ENCODE assay signal across 12 mouse cellular contexts in the genomic region with DNA sequence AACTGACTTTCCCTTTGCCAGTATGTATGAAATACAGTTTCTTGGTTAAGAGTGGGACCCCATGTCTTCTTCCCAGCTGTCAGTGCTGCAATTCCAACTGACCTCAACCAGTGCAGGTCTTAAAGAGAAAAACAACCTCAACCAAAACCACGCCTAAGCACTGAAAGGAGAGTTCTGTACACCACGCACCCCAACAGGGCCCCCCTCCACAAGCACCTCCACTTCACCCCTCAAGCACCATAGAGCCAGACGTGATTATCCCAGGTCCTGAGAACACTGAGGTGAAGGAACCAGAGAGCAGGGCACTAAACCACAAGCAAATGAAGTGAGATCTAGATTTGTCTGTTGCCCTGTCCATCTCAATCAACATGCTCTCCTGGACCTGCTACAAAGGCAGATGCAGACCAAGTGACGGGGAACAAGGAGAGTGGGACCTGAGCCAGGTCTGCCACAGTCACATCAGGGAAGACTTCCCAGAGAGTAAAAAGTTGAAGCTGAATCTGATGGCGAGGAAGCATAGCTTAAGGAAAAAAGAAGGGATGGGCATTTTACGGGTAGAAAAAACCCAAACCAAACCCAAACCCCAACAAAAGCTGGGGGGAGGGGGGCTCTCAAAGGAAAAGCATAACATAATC.
"Had no signal": no experiment of that assay in that cellular context is flagged by ENCODE, and none has a peak within 500 bp of the region (broad histone marks: within the 10 kb centered on the region; RNA-seq: fewer than 3 reads in every experiment).

No protein-coding gene starts in this region.

- H3K9ac ChIP-seq: liver, embryonic 15.5 days; lung, embryonic 14.5 days; midbrain, embryonic 12.5 days; neural tube, embryonic 13.5 days; stomach, embryonic 15.5 days had no signal

- H3K27ac ChIP-seq: liver, embryonic 15.5 days; midbrain, embryonic 12.5 days; neural tube, embryonic 13.5 days; stomach, embryonic 15.5 days had no signal

- H3K4me2 ChIP-seq: liver, embryonic 11.5 days; liver, embryonic 15.5 days; lung, embryonic 14.5 days; midbrain, embryonic 12.5 days; neural tube, embryonic 13.5 days; stomach, embryonic 15.5 days had no signal

- DNase-seq: kidney, adult 18-20 months; kidney, postnatal 10 days; lung, embryonic 14.5 days; right cerebral cortex, postnatal 14 days; thymus, adult 18-20 months; thymus, postnatal 14 days had no signal

- ATAC-seq: midbrain, embryonic 16.5 days had no signal

- H3K27me3 ChIP-seq: liver, embryonic 15.5 days; midbrain, embryonic 12.5 days; neural tube, embryonic 13.5 days; stomach, embryonic 15.5 days had no signal

- H3K9me3 ChIP-seq: liver, embryonic 15.5 days; midbrain, embryonic 12.5 days; neural tube, embryonic 13.5 days; stomach, embryonic 15.5 days had no signal

- H3K36me3 ChIP-seq: liver, embryonic 15.5 days; stomach, embryonic 15.5 days had no signal

- H3K4me3 ChIP-seq: liver, embryonic 15.5 days; midbrain, embryonic 12.5 days; neural tube, embryonic 13.5 days; stomach, embryonic 15.5 days had no signal
